Mouse (Mus musculus) midbrain, embryonic 13.5 days (tissue): ENCODE data around the gene Fem1a. TPM values are rescaled to one million over a fixed set of nuclear protein-coding genes. Genes with fewer than 3 reads are reported as not detected.

Experiments used
- ATAC-seq: fragments of 200-750 bp; cut with Nextera tagmentation; 2 replicates; pipeline ENCODE4 v1.8.0; 2017; ENCODE audit warnings: mild to moderate bottlenecking, moderate TSS enrichment, moderate library complexity
- H3K27ac ChIP-seq: fragments of 300-500 bp; sonication (generic); 2 replicates; pipeline ENCODE4 v1.5.1; 2015; ENCODE audit warnings: inconsistent platforms, mild to moderate bottlenecking, moderate library complexity
- H3K27me3 ChIP-seq: fragments of 300-500 bp; sonication (generic); 2 replicates; pipeline ENCODE4 v1.6.1; 2015; ENCODE audit warnings: mild to moderate bottlenecking, inconsistent platforms
- H3K36me3 ChIP-seq: fragments of 300-500 bp; sonication (generic); 2 replicates; pipeline ENCODE4 v1.6.1; 2015; ENCODE audit warnings: mild to moderate bottlenecking, inconsistent platforms
- H3K4me1 ChIP-seq: fragments of 300-500 bp; sonication (generic); replicated peaks from 2 replicates; pipeline ENCODE4 v1.6.1; 2015; ENCODE audit warnings: inconsistent platforms
- H3K4me2 ChIP-seq: fragments of 300-500 bp; sonication (generic); replicated peaks from 2 replicates; pipeline ENCODE4 v1.6.1; 2015; ENCODE audit warnings: moderate library complexity, mild to moderate bottlenecking, inconsistent platforms
- H3K4me3 ChIP-seq: fragments of 300-500 bp; sonication (generic); replicated peaks from 2 replicates; pipeline ENCODE4 v1.5.1; 2015; ENCODE audit warnings: mild to moderate bottlenecking, inconsistent platforms
- H3K9ac ChIP-seq: fragments of 300-500 bp; sonication (generic); replicated peaks from 2 replicates; pipeline ENCODE4 v1.6.1; 2015; ENCODE audit warnings: mild to moderate bottlenecking, inconsistent platforms
- H3K9me3 ChIP-seq: fragments of 300-500 bp; sonication (generic); 2 replicates; pipeline ENCODE4 v1.6.1; 2016; ENCODE audit warnings: mild to moderate bottlenecking, inconsistent platforms
- WGBS: fragments of 180-500 bp; shearing (Covaris S2); methylation state at CpG from one replicate; pipeline ENCODE4 v1.1.7; 2015; 5-methylcytosine and 5-hydroxymethylcytosine counted together
- polyA plus RNA-seq: library from polyadenylated mRNA; unstranded; fragments of >200 nt; fragmentation: Nextera tagmentation; extraction: Ambion mirVana; gene quantifications from 2 replicates; pipeline ENCODE4 v1.2.1, GENCODE M21; 2015

Fem1a gene
- polyA plus RNA-seq, 1 experiment from 2014 or later, result 19.4 TPM

DNA sequence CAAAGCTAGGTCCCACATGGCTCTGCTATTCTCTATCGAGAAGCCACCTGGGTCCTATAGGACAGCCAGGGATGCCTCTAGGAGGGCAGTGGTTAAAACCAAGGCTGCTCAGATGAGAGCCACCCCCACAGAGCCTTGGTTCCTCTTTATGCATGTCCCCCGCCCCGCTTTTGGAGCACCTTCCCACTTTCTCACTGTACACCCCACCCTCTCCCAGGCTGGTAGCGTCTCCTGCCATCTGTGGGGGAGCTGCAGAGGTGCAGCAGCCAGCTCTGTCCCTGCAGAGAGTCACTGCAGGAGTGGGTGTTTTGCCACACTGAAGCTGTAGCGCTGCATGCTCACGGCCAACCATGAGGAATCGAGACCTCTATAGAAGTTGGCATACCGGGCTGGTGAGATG lies 26.7 kb downstream of the Fem1a start:
- Histone ChIP-seq H3K36me3 (peaks cover 5% of the 10 kb centered on the region; the same call in 1 of the 2 replicates), H3K4me3 (no peak overlapping the region), H3K9ac (no peak overlapping the region), H3K27ac (no peak overlapping the region), H3K4me2 (no peak overlapping the region), H3K4me1 (peaks cover 7% of the 10 kb centered on the region; the same call in 1 of the 2 replicates), H3K27me3 (no peaks in the 10 kb centered on the region), H3K9me3 (no peaks in the 10 kb centered on the region)
- 96% methylated on average over 8 of the region's 8 CpGs for WGBS
- ATAC-seq, result no peak

- 93% methylated on average over 11 of the region's 11 CpGs for WGBS
- peaks cover 5% of the 10 kb centered on the region; the same call in 1 of the 2 replicates for H3K36me3 ChIP-seq
- H3K4me3 ChIP-seq, result no peak overlapping the region
- no peak for ATAC-seq
- no peak overlapping the region for H3K4me2 ChIP-seq
- H3K27me3 ChIP-seq, result no peaks in the 10 kb centered on the region
- H3K9me3 ChIP-seq, result no peaks in the 10 kb centered on the region
- peaks cover 30% of the 10 kb centered on the region for H3K4me1 ChIP-seq
- no peak overlapping the region for H3K27ac ChIP-seq
- no peak overlapping the region for H3K9ac ChIP-seq
Observed at GRCm38 (mm10) chr17:56285995-56286394, 29.4 kb downstream of the Fem1a start.

- Histone ChIP-seq H3K9ac (no peak overlapping the region), H3K9me3 (no peaks in the 10 kb centered on the region), H3K4me3 (no peak overlapping the region), H3K27ac (no peak overlapping the region), H3K4me1 (peaks cover 36% of the 10 kb centered on the region), H3K4me2 (no peak overlapping the region), H3K27me3 (no peaks in the 10 kb centered on the region), H3K36me3 (peaks cover 5% of the 10 kb centered on the region; the same call in 1 of the 2 replicates)
- WGBS, result 81% methylated on average over 3 of the region's 3 CpGs
- no peak for ATAC-seq
Observed at GRCm38 (mm10) chr17:56287830-56288229, 31.2 kb downstream of the Fem1a start.

DNA sequence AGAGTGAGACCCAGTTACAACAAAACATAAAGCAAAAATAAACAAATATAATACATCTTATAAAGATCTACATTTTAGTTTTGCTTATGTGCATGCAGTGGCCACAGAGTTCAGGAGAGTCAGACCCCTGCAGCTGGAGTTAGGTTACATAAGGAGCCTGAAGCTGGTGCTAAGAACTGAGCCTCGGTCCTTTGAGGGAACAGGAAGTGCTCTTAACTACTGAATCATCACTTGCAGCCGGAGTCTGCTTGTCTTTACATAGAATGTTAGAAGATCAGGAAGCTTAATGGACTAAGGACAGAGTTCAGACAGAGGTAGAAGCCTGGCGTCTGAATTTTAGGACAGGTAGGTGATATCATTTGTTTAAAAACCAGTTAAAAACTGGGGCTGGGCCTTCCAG lies 32.3 kb downstream of the Fem1a start:
- ATAC-seq, result no peak
- peaks cover 5% of the 10 kb centered on the region; the same call in 1 of the 2 replicates for H3K36me3 ChIP-seq
- H3K4me1 ChIP-seq, result peaks cover 36% of the 10 kb centered on the region
- no peaks in the 10 kb centered on the region for H3K27me3 ChIP-seq
- peak overlapping the region; percentile 49 for H3K4me2 ChIP-seq
- no peak overlapping the region for H3K9ac ChIP-seq
- H3K27ac ChIP-seq, result peak overlapping the region; percentile 64
- no peaks in the 10 kb centered on the region for H3K9me3 ChIP-seq
- WGBS, result 40% methylated on average over 3 of the region's 3 CpGs
- 0 out of 2 replicates have a peak overlapping the region, but pooled peaks have one; percentile 30 for H3K4me3 ChIP-seq

GRCm38 (mm10) chr17:56289371-56290331 lies 33.0 kb downstream of the Fem1a start:
- no peaks in the 10 kb centered on the region for H3K9me3 ChIP-seq
- H3K27me3 ChIP-seq, result no peaks in the 10 kb centered on the region
- H3K4me2 ChIP-seq, result peak overlapping the region; percentile 49
- ATAC-seq, result no peak
- H3K27ac ChIP-seq, result peak overlapping the region; percentile 64
- H3K4me3 ChIP-seq, result peak overlapping the region; percentile 30
- WGBS, result 2% methylated on average over 23 of the region's 23 CpGs
- peaks cover 36% of the 10 kb centered on the region for H3K4me1 ChIP-seq
- H3K9ac ChIP-seq, result peak overlapping the region; percentile 52
- peaks cover 5% of the 10 kb centered on the region; the same call in 1 of the 2 replicates for H3K36me3 ChIP-seq

GRCm38 (mm10) chr17:56290388-56291170 lies 34.0 kb downstream of the Fem1a start:
- 3% methylated on average over 17 of the region's 17 CpGs for WGBS
- Histone ChIP-seq H3K36me3 (peaks cover 5% of the 10 kb centered on the region; the same call in 1 of the 2 replicates), H3K4me1 (peaks cover 36% of the 10 kb centered on the region), H3K27ac (peak overlapping the region; percentile 64), H3K4me2 (peak overlapping the region; percentile 49), H3K4me3 (peak overlapping the region; percentile 30), H3K9ac (peak overlapping the region; percentile 52), H3K9me3 (no peaks in the 10 kb centered on the region), H3K27me3 (no peaks in the 10 kb centered on the region)
- peak; percentile 53 for ATAC-seq

GRCm38 (mm10) chr17:56291171-56291511 lies 34.5 kb downstream of the Fem1a start:
- peak overlapping the region; percentile 30 for H3K4me3 ChIP-seq
- no peaks in the 10 kb centered on the region for H3K9me3 ChIP-seq
- peak overlapping the region; percentile 49 for H3K4me2 ChIP-seq
- H3K9ac ChIP-seq, result no peak overlapping the region; the same call in 1 of the 2 replicates
- H3K36me3 ChIP-seq, result peaks cover 1% of the 10 kb centered on the region; the same call in 1 of the 2 replicates
- peak overlapping the region; percentile 64; the same call in 1 of the 2 replicates for H3K27ac ChIP-seq
- 2% methylated on average over 16 of the region's 16 CpGs for WGBS
- ATAC-seq, result peak; percentile 88
- H3K4me1 ChIP-seq, result peaks cover 36% of the 10 kb centered on the region
- H3K27me3 ChIP-seq, result no peaks in the 10 kb centered on the region

DNA sequence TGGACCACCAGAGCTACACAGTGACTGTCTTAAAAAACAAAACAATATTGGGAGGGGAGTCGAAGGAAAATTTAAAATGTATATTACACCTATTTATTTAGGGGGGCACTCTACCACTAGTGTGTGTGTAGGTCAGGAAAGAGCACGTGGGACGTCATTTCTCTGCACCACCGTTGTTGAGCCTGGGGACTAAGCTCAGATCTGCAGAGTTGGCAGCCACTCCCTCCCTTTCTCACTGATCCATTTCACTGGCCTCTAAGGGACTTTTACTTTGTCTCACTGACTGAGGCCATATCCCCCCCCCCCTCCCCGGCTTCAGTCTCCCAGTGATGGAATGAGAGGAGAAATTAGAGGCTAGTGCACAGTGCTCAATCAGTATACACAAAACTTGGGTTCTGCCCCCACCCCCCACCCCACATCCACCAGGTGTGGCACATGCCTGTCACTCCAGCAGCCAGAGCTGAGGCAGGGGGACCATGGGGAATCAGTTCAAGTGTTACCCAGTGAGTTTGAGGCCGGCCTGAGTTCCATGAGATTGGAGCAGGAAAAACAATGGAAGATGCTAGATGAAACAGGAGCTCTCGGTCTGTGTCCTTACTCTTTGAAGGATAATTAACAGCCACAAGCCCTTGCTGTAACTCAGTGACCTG lies 35.3 kb downstream of the Fem1a start:
- WGBS, result 49% methylated on average over 7 of the region's 7 CpGs
- peak overlapping the region; percentile 48; the same call in 1 of the 2 replicates for H3K27ac ChIP-seq
- no peaks in the 10 kb centered on the region for H3K27me3 ChIP-seq
- H3K4me1 ChIP-seq, result peaks cover 36% of the 10 kb centered on the region
- H3K4me3 ChIP-seq, result no peak overlapping the region
- no peak overlapping the region for H3K9ac ChIP-seq
- no peak for ATAC-seq
- no peaks in the 10 kb centered on the region for H3K9me3 ChIP-seq
- no peak overlapping the region for H3K4me2 ChIP-seq
- no peaks in the 10 kb centered on the region for H3K36me3 ChIP-seq

- Histone ChIP-seq H3K27ac (no peak within 1 kb of the TSS; the same call in 1 of the 2 replicates), H3K4me1 (peaks cover 35% of the 10 kb centered on the region), H3K9ac (no peak within 1 kb of the TSS; the same call in 1 of the 2 replicates), H3K4me2 (no peak within 1 kb of the TSS), H3K4me3 (no peak within 1 kb of the TSS), H3K27me3 (no peaks in the 10 kb centered on the region), H3K36me3 (no peaks in the 10 kb centered on the region), H3K9me3 (no peaks in the 10 kb centered on the region)
- WGBS, result 80% methylated on average over 4 of the region's 4 CpGs
- no peak for ATAC-seq
Observed at GRCm38 (mm10) chr17:56292531-56293222, 36.1 kb downstream of the Fem1a start, which contains the start of gene Plin3. Gene Plin3, minus strand, starts transcription at chr17:56292873.

DNA sequence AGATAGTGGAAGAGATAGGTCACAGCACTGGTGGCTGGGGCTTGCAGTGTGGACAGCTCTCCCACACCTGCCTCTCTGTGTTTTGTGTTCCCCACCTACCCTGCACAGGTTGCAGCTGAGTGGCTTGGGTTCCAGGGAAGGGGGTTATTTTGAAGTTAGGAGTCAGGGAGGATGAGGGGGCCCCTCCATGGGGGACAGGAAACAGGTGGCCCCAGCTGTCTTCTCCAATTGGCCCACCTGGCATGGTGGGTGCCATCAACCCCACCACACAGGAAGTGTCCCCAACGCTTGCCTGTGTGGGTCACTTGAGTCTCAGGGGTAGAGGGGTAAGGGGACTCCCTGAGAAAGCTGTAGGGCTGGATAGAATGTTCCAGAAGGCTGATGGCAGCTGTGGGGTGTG lies 36.7 kb downstream of the Fem1a start:
- Histone ChIP-seq H3K4me2 (no peak overlapping the region), H3K27me3 (no peaks in the 10 kb centered on the region), H3K27ac (no peak overlapping the region), H3K9me3 (no peaks in the 10 kb centered on the region), H3K36me3 (no peaks in the 10 kb centered on the region), H3K9ac (no peak overlapping the region), H3K4me3 (no peak overlapping the region), H3K4me1 (peaks cover 29% of the 10 kb centered on the region)
- 73% methylated on average over 1 of the region's 1 CpGs for WGBS
- no peak for ATAC-seq

DNA sequence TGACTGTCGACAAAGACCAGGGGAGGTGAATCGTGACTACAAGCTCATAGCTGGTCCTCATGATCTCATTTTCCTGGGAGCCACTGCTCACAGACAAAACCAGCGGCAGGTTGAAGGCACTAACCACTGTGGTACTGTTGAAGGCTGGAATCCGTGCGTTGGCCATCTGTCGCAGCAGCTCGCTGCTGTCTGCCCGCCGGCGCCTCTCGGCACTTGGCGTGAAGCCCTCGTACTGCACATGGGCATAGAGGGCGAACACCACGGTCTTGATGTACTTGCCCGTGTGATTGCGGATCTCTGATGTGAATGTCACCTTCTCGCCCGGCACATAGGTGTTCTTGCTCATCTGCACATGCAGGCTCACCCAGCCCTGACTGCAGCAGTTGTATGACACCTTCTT lies 37.6 kb downstream of the Fem1a start:
- Histone ChIP-seq H3K27me3 (no peaks in the 10 kb centered on the region), H3K27ac (no peak overlapping the region), H3K4me1 (peaks cover 22% of the 10 kb centered on the region), H3K36me3 (no peaks in the 10 kb centered on the region), H3K9me3 (no peaks in the 10 kb centered on the region), H3K4me2 (no peak overlapping the region), H3K9ac (no peak overlapping the region), H3K4me3 (no peak overlapping the region)
- 92% methylated on average over 19 of the region's 19 CpGs for WGBS
- no peak for ATAC-seq
